Mouse (Mus musculus) neural tube, embryonic 10.5 days (tissue): ENCODE measurements at regions not wholly inside any gene's neighbourhood (a gene's known extent, or its start where the extent isn't known, plus 50 kb on each side); places are given as distances from the start of the nearest gene placed in this dataset.

Experiments
- DNase-seq: peaks from one replicate; pipeline ENCODE4 v3.0.0-alpha.2; 2017; ENCODE audit warnings: low spot score; ENCODE audit errors: extremely low spot score

DNA sequence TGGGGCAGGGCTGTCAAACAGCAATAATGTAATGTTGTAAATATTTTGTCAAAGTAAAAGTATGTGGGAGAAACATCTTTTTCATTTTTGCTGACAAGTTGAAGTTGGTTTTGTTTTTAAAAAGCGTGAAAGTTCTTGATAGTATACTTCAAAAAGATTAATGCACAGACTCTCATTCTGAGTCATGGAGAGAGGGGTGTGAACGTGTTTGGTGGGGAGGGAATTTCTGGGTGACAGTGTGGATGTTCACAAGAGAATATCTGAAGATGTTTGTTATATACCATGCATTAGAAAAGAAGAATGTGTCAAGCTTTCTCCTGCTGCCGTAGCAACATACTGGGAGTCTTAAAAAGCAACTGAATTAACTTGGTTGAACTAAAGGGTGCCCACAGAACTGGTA lies 57.0 kb downstream of the Rps29 start:
- no peak for DNase-seq

DNA sequence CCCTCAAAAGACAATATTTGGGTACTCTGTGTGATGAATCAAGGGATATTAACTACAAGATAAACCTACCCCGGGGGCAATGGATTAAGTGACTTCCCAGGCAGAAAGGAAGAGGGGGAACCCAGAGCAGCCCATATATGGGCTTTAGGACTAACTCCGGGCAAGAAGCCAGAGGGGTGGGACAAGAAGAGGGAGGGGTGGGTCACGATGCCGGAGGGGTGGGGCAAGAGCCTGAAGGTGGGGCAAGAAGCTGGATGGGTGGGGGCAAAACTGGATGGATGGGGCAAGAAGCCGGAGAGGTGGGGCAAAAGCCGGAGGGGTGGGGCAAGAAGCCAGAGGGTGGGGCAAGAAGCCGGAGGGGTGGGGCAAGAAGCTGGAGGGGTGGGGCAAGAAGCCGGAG lies 64.1 kb downstream of the Rps29 start:
- DNase-seq, result no peak

DNA sequence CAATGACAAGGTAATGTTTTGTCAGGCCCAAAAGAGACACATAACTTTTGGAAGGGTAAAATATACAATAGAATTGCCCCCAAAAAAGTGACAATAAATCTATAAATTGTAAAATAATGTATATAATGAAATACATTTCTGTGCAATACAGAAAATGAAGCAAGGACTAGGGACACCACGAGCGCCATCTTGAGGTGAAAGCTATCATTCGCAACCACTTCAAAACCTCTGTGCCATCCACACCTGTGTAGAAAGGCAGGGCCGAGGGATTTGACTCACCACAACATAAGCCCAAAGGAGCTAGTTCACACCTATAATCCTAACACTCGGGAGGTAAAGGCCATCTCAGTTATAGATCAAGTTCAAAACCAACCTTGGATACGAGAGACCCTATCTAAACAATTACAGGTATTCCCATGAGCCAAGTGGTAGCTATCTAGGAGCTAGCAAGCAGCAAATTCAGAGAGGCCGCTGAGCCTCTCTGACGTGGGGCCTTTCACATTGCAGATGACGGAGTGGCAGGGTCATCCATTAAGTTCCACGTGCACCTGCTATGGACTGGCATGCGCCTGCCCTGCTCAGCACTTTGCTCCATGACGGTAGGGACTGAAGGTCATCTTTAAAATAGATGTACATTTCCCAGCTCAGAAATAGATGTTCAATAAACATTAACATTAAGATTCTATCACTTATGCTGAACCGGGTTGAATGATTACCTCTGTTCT lies 65.8 kb downstream of the Rps29 start:
- no peak for DNase-seq

DNA sequence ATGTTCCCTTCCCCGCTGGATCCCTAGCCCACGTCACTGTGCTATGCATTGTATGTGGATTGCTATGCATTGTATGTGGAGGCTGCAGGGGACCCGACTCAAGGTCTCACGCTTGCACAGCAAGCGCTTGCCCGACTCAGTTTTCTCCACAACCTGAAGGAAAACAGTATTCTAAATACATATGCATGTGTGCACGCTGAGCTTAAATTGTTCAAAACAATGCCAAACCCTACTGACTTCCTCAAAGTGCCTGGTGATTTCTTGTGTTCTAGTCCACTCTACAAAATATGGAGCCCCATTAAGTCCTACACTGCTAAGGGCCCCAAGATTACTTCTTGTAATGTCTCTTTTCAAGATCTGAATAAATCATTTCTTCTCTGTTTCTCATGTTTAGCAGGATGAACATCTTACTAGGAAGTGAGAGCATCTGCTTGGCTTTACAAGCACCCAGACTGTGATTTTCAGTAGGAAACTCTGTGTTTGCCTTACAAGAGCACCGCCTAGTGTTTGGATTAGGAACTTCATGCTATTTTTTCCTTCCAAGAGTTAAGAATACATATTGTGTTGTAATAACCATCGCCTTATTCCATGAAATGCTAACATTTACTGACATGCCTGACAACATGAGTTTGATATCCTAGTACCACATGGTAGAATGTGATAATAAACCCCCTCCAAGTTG lies 70.9 kb downstream of the Rps29 start:
- no peak for DNase-seq

DNA sequence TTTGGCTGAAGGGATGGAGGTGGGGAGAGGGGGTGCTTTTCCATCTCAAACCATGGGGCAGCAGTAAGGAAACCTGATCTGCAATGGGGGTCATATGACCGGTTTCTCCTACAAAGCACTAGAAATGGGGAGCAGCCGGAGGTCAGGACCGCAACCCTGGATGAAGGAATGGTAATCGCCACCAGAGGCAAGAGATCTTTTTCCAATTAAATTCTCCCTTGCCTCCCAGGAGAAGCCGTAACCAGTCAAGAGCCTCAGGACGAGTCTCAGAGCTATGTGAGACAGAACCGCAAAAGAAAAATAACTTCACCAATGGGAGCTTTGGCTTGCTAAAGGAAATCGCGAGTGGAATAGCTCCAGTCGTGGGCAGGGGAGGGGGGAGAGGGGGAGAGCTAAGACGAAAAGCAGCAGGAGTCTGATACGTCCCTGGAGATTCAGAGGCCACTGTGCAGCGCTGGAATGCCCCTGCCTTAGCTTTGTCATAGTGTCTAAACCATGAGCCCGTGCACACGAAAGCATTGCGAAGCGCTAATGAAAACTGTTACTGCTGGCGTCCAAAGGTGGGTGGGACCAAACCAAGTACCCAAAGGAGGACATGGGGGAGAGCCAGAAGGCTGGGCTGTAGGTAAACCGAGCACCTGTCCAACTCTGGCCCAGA lies 73.3 kb downstream of the Rps29 start:
- DNase-seq, result no peak

DNA sequence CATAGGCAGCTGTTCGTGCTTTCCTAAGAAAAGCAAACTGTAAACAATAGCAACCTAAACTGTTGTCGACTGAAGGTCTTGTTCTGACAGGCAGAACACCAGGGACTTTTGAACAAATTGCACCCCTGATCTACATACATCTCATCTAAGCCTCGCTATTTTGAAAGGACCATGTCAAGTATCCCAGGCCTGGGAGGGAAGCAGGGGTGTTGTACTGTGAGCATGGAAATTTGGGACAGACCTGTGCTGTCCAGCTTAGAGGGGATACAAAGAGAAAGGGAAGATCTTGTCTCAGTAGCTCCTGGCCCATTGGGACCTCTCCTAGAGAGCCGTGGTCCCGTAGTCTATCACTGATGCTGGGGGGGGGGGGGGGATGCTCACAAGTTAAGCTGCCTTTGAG lies 74.3 kb downstream of the Rps29 start:
- no peak for DNase-seq

DNA sequence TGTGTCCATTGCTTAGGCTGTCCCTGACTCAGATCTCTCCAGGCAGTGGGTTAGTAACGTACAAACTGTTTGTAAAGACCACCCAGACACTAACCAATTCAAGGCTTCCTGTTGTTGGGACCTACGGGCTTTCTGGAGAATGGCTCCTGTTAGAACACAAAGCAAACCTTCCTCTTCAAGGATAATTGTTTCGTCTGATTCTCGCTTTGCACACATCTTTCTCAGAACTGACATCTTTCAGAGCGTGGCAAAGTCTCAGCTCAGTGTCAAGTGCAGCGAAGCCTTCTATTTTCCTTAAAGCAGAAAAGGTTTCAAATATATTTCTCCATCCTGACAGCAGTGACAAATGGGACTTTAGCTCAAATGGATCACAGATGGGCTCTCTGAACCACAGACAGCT lies 76.9 kb downstream of the Rps29 start:
- no peak for DNase-seq

DNA sequence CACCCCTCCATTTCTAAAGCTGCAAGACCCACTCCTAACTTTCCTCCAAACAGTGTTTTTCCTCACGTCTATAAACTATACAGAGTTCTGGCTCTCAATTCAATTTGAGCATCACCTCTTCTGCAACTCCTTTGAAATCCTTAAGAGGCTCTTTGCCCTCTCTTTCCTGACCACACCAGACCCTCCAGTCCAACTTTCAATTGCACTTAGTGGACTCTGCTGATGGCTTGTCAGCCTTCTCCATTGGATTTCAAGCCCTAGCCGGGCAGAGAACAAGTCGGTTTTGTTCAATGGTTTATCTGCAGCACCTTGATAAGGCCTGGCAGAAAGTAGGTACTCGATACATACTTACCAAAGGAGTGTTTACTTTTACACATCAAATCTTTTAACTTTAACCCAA lies 119.4 kb downstream of the Rps29 start:
- no peak for DNase-seq

DNA sequence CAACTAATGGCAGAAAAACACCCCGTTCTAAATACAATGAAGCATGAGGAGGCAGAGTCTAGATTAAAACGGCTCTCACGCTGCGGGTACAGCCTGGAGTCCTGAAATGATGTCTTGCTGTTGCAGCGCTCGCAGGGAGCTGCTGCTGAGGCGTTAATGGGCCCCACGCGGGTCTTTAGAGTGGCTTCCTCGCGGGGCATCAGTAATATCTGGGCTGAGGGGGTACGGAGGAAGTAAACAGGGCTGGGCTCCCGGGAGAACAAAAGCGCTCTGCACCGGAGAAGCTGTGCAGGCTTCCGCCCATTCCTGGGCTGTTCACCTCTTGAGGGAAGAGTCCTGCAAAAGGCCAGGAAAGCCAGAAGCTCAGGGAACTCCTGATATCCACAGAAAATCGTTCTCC lies 135.4 kb downstream of the Rps29 start:
- no peak for DNase-seq

DNA sequence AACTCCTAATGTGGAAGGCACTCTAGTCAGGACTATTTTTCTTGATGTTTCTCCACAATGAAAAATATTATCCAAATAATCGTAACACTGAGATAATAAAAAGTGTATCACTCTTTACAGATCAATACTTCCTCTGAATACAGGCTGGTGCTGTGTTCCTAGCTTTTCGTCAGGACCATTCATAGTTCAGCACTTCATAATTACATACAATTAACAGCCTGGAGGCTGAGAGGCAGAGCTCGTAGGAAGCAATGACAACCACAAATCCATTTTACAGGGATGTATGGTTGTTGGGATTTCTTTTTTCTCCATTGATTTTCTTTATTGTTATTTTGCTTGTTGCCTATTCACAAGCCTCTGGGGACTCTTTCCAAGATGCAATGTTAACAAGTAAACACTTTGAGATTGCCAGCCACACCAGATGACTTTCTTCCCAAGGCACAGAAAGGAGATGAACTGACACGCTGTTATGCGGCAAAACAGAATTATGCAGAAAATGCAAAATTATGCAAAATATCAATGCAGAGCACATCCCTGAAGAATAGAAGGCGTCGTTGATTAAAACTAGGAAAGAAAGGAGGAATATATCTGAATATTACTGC lies 142.2 kb downstream of the Rps29 start:
- no peak for DNase-seq

DNA sequence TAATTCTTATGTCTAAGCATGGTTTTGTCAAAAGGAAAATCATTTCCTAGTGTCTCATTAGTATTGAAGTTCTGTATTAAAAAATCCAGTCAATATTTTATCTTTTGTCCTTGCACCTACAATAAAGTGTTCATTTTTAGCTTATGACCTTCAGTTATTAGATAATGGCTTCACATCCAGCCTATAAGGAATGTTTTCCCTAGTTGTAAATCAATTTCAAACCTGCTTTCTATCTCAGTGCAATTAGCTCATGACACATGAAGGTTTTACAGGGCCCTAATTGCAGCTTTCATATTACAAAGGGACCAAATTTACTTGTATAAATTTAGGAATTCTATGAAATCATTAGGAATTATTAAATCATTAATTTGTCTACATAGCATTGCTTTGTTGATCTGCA lies 153.8 kb downstream of the Rps29 start:
- no peak for DNase-seq

DNA sequence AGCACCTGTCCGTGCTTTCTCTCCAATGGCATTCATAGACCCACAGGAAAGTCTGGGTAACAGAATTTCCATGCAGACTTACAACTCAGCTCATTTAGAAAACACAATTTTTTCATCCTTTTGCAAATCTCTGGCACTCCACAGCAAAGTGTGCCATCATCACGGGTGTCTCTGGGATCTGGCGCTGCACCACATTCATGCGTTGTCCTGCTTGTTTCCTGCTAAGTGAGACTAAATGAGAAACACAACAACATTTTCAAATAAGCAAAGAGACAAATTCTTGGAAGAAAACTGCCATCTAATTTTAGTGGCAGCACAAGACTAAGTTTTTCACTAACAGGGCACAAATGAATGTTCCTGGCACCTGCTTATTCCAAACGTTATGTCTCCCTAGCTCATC lies 156.9 kb downstream of the Rps29 start:
- DNase-seq, result no peak

DNA sequence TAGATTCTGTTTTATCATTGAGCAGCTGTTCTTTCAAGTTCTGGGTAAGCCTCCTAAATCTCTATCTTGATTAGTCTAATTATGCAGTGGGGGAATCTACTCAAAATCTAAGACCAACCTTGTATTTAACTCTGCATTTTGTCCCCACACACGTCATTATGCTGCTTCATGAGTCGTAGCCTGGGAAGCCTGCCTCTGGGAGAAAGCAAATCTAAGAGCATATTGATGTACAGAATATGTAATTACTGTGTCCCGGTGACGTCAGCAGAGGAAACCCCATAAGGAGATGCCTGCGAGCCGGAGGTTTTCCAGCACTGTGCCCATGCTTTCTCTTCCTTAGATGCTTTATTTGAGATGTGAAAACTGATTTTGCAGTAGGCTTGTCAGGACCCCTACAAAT lies 161.7 kb downstream of the Rps29 start:
- DNase-seq, result no peak

DNA sequence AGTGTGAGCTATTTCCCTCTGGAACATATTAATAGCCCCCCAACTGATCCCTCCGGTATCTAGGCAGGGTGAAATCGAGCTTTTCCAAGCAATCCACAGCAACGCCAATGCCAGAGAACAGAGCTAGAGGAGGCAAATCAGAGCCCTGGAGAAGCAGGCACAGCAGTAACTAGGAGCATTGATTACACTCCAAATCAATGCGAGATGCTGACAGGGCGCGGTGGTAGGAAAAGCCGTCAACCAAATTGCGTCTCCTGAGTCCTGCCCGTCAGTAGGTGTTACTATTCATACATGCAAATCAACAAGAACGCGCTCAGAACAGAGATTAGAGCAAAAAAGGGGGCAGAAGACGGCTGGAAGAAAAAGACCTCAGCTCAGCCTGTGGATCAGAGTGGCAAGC lies 162.2 kb downstream of the Rps29 start:
- no peak for DNase-seq

DNA sequence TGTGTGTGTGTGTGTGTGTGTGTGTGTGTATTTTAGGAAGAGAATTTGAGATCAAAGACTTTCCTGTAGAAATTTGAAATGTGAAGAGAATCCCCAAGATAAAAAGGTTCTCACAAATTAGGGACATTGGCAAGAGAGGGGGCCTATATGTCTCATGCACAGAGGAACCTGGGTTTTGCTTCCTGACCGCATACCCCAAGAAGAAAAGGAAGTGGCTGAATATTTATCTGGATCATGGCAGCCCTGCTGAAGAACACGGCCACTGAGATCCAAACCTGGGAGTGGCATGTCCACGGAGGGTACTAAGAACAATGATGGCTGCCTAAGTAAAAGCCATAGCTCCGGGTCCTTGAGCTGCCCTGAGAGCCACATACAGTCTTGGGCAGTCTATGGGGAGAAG lies 178.3 kb downstream of the Rps29 start:
- DNase-seq, result no peak

DNA sequence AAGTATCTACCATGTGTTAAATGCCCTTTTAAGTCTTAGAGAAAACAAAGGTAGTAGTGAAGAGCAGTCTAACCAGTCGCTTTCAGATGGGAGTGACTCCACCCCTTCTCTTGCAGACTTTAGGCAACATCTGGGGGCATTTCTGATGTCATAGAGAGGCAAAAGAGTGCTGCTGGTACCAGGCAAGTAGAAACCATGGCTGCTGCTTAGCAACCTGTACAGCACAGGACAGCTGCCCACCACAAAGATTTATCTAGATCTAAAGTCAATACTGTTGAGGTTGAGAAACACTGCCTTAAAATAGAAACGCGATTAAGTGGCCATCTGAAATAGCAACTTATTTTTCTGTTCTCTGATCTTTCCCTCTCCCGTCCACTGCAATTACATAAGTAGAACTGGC lies 178.8 kb downstream of the Rps29 start:
- DNase-seq, result no peak

DNA sequence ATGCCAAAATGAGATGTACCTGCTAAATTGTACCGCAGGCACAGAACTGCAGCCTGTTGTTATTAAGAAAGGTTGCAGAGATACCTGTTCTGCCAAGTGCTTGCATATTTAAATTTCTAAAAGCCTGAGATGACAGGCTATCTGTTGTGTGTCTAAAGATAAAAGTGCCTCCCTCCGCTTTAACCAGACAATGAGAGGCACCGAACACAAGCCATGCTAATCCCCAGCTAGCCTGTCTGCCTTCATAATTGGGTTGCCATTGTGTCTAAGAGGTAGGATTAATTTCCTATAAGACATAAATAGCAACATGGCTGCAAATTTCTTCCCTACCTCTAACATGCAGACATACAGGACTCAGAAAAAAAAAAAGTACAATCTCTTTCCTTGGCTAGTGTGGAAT lies 179.8 kb downstream of the Rps29 start:
- no peak for DNase-seq

DNA sequence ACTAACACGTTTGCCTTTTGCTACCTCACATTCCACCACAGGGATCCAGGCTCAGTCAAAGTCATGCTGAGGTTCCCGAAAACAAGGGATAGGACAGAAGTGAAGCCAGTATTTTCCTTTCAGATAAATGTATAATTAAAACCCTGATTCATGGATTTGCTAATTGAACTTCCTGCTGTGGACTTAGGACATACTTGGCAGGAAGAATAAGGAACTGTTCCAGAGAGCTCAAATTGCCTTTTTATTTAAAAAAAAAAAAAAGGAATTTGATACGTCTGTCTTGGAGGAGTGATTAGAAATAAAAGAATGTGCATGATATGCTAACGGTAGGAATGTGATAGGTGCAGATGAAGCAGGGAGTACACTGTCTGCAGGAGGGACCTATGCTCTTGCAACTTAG lies 181.7 kb downstream of the Rps29 start:
- DNase-seq, result no peak

DNA sequence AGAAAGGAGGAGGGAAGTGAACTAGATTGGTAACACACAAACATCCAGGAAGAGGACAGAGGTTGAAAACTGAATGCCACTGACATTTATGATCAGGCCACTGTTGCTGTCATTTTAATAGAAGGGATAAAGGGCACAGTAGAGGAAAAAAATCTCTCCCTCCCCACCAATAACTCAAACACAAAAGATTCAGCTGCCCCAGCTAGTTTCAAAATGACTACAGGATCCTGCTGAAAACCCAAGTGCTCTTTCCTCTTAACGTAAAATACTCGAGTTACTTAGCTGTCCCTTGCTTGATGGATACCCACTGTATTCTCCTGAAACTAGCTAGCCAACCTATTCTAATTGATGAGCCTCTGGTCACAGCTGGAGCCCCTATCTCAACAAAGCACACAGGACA lies 211.7 kb downstream of the Rps29 start:
- no peak for DNase-seq

DNA sequence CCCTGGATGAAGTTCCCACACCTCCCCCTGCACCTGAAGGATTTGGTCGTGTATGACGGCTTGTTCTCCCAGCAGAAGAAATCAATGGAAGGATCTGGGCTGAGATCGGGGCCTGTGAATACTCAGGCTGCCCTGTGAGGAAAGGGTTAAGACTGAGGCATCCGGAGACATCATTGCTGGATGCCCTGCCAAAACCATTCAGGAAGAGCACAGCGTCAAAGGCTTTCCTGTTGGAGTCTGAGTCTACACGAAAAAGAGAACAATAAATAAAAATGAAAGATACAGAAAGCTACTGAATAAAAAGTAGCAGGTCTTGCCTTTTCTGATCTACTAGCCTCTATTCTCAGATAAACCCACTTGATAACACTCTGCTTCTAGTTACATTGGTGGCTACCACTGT lies 248.4 kb downstream of the Rps29 start:
- DNase-seq, result no peak

DNA sequence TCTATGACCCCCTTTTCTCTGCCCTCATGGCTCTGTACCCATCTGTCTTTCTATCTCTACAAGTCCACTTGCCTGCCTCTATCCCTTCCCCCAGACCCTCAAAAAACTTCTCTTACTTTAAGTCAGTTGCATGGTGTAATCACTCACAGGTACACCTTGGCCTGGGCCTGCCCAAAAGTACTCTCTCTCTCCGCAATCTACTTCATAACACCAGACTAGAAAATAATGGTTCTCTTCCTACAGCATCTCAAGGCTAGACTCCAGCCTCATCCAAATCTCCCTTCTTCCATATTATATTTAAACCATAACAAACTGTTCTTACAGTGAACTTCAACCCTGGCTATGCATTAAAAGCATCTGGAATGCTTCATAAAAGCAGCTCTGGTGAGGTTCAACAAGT lies 254.2 kb downstream of the Rps29 start:
- DNase-seq, result no peak

DNA sequence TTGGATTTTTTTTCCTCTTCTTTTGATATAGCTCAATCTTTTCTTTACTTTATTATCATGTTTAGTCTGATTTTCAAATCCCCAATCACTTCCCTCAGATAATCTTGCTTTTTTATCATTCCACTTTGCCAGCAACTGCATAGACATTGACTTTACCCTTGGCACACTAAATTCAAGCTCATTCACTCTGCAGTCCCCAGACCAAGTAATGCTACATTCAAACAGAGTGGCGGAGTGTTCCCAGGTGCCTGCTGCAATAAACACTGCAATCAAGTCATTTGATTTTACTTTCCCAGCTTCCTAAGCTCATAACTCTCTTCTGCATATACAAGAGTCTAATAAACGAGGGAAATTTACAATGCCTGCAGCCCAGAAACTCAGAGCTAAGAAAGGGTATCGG lies 269.8 kb downstream of the Rps29 start:
- no peak for DNase-seq

DNA sequence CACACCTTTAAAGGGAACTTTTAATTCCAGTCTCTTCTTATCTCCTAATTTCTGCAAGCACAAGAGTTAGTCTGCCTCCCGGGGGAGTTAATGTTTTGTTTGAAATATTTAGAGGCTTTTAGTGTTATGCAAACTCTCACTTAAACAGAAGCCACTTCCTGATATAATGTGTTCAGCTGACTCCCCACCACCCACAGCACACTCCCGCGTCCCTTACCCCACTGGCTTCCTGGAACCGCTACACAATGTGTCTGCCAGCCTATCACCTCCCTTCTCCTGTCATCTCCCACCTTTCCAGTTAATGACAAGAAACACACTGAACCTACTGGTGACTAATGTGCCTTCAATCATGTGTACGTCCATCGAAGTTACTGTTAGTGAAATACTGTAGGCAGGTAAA lies 276.5 kb downstream of the Rps29 start:
- no peak for DNase-seq
